Mouse (Mus musculus) lung, postnatal 0 days (tissue): Measurements from ENCODE around the gene Stat4.

Experiments used
- CTCF ChIP-seq: IDR thresholded peaks from 2 replicates; pipeline ENCODE4 v1.5.1; 2016; ENCODE audit warnings: antibody characterized with exemption, mild to moderate bottlenecking
- EP300 ChIP-seq: IDR thresholded peaks from 2 replicates; pipeline ENCODE4 v1.6.1; 2016; ENCODE audit warnings: antibody characterized with exemption, mild to moderate bottlenecking, control low read depth

DNA sequence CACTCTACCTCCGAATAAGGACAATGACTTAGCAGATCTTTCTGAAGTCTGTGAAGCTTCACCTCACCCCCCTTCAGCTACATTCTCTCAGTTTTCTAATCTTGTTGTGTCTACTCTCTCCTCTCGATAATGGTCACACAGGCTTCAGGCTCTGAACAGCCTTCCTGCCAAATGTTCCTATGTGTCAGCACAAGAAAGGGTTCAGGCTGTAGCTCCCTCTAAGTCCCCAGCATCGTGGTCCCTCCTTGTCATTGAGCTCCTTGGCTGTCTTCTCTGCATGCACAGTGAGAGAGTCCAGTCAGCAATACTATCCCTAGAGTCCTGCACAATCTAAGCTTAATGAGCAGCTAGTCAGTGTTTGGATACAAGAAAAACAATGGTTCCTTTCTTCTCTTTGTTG, 124.3 kb downstream of the Stat4 start:
- TF ChIP-seq CTCF (no peak), EP300 (no peak)
